Mouse (Mus musculus) MEL (cell line): ENCODE results near the gene Pitpnm3. TPM values are rescaled to one million over a fixed set of nuclear protein-coding genes. Genes with fewer than 3 reads are reported as not detected.

Experiments
- DNase-seq: peaks from one replicate; pipeline ENCODE4 v3.0.0; 2011; ENCODE audit warnings: low read depth, low spot score
- H3K27ac ChIP-seq: 2 replicates; pipeline ENCODE4 v1.5.1; 2012; ENCODE audit warnings: low read depth, mild to moderate bottlenecking, control low read depth, low read length, moderate library complexity; ENCODE audit not compliant: control insufficient read depth
- H3K27me3 ChIP-seq, 2 experiments: fragments of 150-350 bp in 1 of 2; sonication (generic) in 1 of 2; 2 replicates each; pipeline ENCODE4 v1.6.1; 2012; ENCODE audit warnings: low read length in 2 of 2, mild to moderate bottlenecking in 2 of 2, improper control_type of control experiment in 1 of 2, moderate library complexity in 1 of 2; ENCODE audit not compliant: insufficient read depth in 2 of 2, control insufficient read depth in 1 of 2
- H3K36me3 ChIP-seq, 2 experiments: 2 replicates each; pipeline ENCODE4 v1.6.1; 2012 to 2014; ENCODE audit warnings: low read length in 2 of 2, improper control_type of control experiment in 1 of 2, inconsistent platforms in 1 of 2, mild to moderate bottlenecking in 1 of 2; ENCODE audit not compliant: insufficient read depth in 2 of 2, control insufficient read depth in 1 of 2
- H3K4me1 ChIP-seq, 2 experiments: fragments of 150-350 bp in 1 of 2; sonication (generic) in 1 of 2; 2 replicates each; pipeline ENCODE4 v1.6.1; 2012; ENCODE audit warnings: low read length in 2 of 2, improper control_type of control experiment in 1 of 2, mild to moderate bottlenecking in 1 of 2; ENCODE audit not compliant: insufficient read depth in 2 of 2, control insufficient read depth in 1 of 2
- H3K4me3 ChIP-seq, 2 experiments: fragments of 150-350 bp in 1 of 2; sonication (generic) in 1 of 2; 2 replicates each; pipeline ENCODE4 v1.5.1; 2012; ENCODE audit warnings: low read depth in 2 of 2, low read length in 2 of 2, mild to moderate bottlenecking in 2 of 2, moderate library complexity in 2 of 2, control low read depth in 1 of 2, improper control_type of control experiment in 1 of 2; ENCODE audit not compliant: control insufficient read depth in 1 of 2, insufficient read depth in 1 of 2
- H3K79me2 ChIP-seq: 2 replicates; pipeline ENCODE4 v1.6.1; 2012; ENCODE audit warnings: mild to moderate bottlenecking, low read length, moderate library complexity; ENCODE audit not compliant: control insufficient read depth, poor library complexity, insufficient read depth
- H3K9ac ChIP-seq: 2 replicates; pipeline ENCODE4 v1.6.1; 2012; ENCODE audit warnings: low read depth, mild to moderate bottlenecking, control low read depth, low read length, moderate library complexity; ENCODE audit not compliant: control insufficient read depth, poor library complexity, severe bottlenecking
- H3K9me3 ChIP-seq: fragments of 150-350 bp; sonication (generic); replicated peaks from 2 replicates; pipeline ENCODE4 v1.6.1; 2012; ENCODE audit warnings: mild to moderate bottlenecking, low read length, improper control_type of control experiment, moderate library complexity; ENCODE audit not compliant: insufficient read depth
- BHLHE40 ChIP-seq: IDR thresholded peaks from 2 replicates; pipeline ENCODE4 v1.6.1; 2012; ENCODE audit warnings: low read depth, mild to moderate bottlenecking, inconsistent platforms, low read length, improper control_type of control experiment, borderline replicate concordance
- CHD2 ChIP-seq: IDR thresholded peaks from 2 replicates; pipeline ENCODE4 v1.6.1; 2011; ENCODE audit warnings: low read length, improper control_type of control experiment
- E2F4 ChIP-seq: IDR thresholded peaks from 2 replicates; pipeline ENCODE4 v1.6.1; 2011; ENCODE audit warnings: low read depth, low read length, improper control_type of control experiment, borderline replicate concordance
- EP300 ChIP-seq, 2 experiments: IDR thresholded peaks; 2 replicates each; pipeline ENCODE4 v1.6.1; 2011; ENCODE audit warnings: improper control_type of control experiment in 2 of 2, low read length in 2 of 2, low read depth in 1 of 2, mild to moderate bottlenecking in 1 of 2
- GABPA ChIP-seq: IDR thresholded peaks from 2 replicates; pipeline ENCODE4 v1.6.1; 2012; ENCODE audit warnings: low read depth, mild to moderate bottlenecking, inconsistent platforms, low read length, improper control_type of control experiment, moderate library complexity
- GATA1 ChIP-seq: IDR thresholded peaks from 2 replicates; pipeline ENCODE4 v1.6.1; 2011; ENCODE audit warnings: low read depth, low read length, improper control_type of control experiment
- MAFK ChIP-seq: IDR thresholded peaks from 2 replicates; pipeline ENCODE4 v1.6.1; 2011; ENCODE audit warnings: low read depth, mild to moderate bottlenecking, low read length, improper control_type of control experiment, borderline replicate concordance
- MAZ ChIP-seq: IDR thresholded peaks from 2 replicates; pipeline ENCODE4 v1.6.1; 2012; ENCODE audit warnings: low read depth, mild to moderate bottlenecking, inconsistent platforms, low read length, improper control_type of control experiment
- NRF1 ChIP-seq: IDR thresholded peaks from 2 replicates; pipeline ENCODE4 v1.6.1; 2014; ENCODE audit warnings: low read depth, mild to moderate bottlenecking, inconsistent platforms, low read length, improper control_type of control experiment, moderate library complexity; ENCODE audit not compliant: poor library complexity, insufficient read depth, severe bottlenecking
- POLR2A ChIP-seq, 2 experiments: IDR thresholded peaks; 2 replicates each; pipeline ENCODE4 v1.6.1; 2011 to 2012; ENCODE audit warnings: low read length in 2 of 2, mild to moderate bottlenecking in 2 of 2, control low read depth in 1 of 2, improper control_type of control experiment in 1 of 2, low read depth in 1 of 2, moderate library complexity in 1 of 2; ENCODE audit not compliant: control insufficient read depth in 1 of 2, insufficient read depth in 1 of 2, poor library complexity in 1 of 2
- POLR2AphosphoS5 ChIP-seq: IDR thresholded peaks from 2 replicates; pipeline ENCODE4 v1.6.1; 2012; ENCODE audit warnings: low read depth, borderline replicate concordance, mild to moderate bottlenecking, inconsistent platforms, low read length, moderate library complexity, mixed read lengths
- SIN3A ChIP-seq: IDR thresholded peaks from 2 replicates; pipeline ENCODE4 v1.6.1; 2012; ENCODE audit warnings: low read length, improper control_type of control experiment, inconsistent platforms
- TCF12 ChIP-seq: IDR thresholded peaks from 2 replicates; pipeline ENCODE4 v1.6.1; 2014; ENCODE audit warnings: low read depth, mild to moderate bottlenecking, inconsistent platforms, low read length, improper control_type of control experiment, moderate library complexity
- UBTF ChIP-seq: IDR thresholded peaks from 2 replicates; pipeline ENCODE4 v1.6.1; 2012; ENCODE audit warnings: low read depth, mild to moderate bottlenecking, inconsistent platforms, low read length, improper control_type of control experiment, moderate library complexity, borderline replicate concordance; ENCODE audit not compliant: insufficient read depth
- USF1 ChIP-seq: IDR thresholded peaks from 2 replicates; pipeline ENCODE4 v1.6.1; 2014; ENCODE audit warnings: low read depth, mild to moderate bottlenecking, inconsistent platforms, low read length, improper control_type of control experiment, moderate library complexity
- polyA plus RNA-seq, 2 experiments: library from polyadenylated mRNA; stranded (reverse) in 1 of 2; unstranded in 1 of 2; fragments of >175 nt in 1 of 2; fragments of >200 nt in 1 of 2; gene quantifications; 2 replicates each; pipeline versions ENCODE4 v1.2.1 to v1.2.4; 2012; ENCODE audit warnings: low replicate concordance in 2 of 2, low read depth in 1 of 2; ENCODE audit not compliant: insufficient read length in 2 of 2, insufficient read depth in 1 of 2, missing spikeins in 1 of 2
- total RNA-seq: library from RNA; depleted of rRNA; stranded (reverse); fragments of 300-350 nt; gene quantifications from 2 replicates; pipeline ENCODE4 v1.2.3, GENCODE M21; 2012

The Pitpnm3 gene
- total and polyA plus RNA-seq, 3 experiments, result 0.24 TPM; not detected in 2

- Histone ChIP-seq H3K79me2 (no peaks in the 10 kb centered on the region), H3K27ac (no peak overlapping the region), H3K9me3 (no peaks in the 10 kb centered on the region), H3K4me1 (no peaks in the 10 kb centered on the region), H3K4me3 (no peak overlapping the region), H3K27me3 (0 out of 4 replicates have a peak, but pooled peaks cover 0 to 1% of the 10 kb centered on the region in 2 experiments), H3K36me3 (no peaks in the 10 kb centered on the region), H3K9ac (no peak overlapping the region)
- no peak for DNase-seq
- TF ChIP-seq EP300 (IDR thresholded peaks at IDR 0.05; ENCODE audit: low read depth in 1 of 2, low read length in 2 of 2) (no peak), CHD2 (no peak), GABPA (no peak), USF1 (no peak), TCF12 (no peak), BHLHE40 (no peak), NRF1 (no peak), GATA1 (no peak), UBTF (no peak), POLR2AphosphoS5 (no peak), E2F4 (no peak), MAFK (no peak), POLR2A (IDR thresholded peaks at IDR 0.05; ENCODE audit: control insufficient read depth in 1 of 2, insufficient read depth in 1 of 2, low read depth in 1 of 2, low read length in 2 of 2, poor library complexity in 1 of 2) (no peak)
These were observed 64.8 kb downstream of the Pitpnm3 start for GRCm38 (mm10) chr11:72070733-72071132.

GRCm38 (mm10) chr11:72068026-72068425 lies 67.6 kb downstream of the Pitpnm3 start:
- H3K4me1 ChIP-seq, result no peaks in the 10 kb centered on the region
- no peak overlapping the region for H3K4me3 ChIP-seq
- H3K36me3 ChIP-seq, result no peaks in the 10 kb centered on the region
- no peak for DNase-seq
- no peak overlapping the region for H3K9ac ChIP-seq
- TF ChIP-seq POLR2A (IDR thresholded peaks at IDR 0.05; ENCODE audit: control insufficient read depth in 1 of 2, insufficient read depth in 1 of 2, low read depth in 1 of 2, low read length in 2 of 2, poor library complexity in 1 of 2) (no peak), SIN3A (no peak), MAFK (no peak), MAZ (no peak)
- TF ChIP-seq, all 39 proteins: peak for 0
- H3K79me2 ChIP-seq, result no peaks in the 10 kb centered on the region
- H3K9me3 ChIP-seq, result no peaks in the 10 kb centered on the region
- 0 out of 4 replicates have a peak, but pooled peaks cover 0 to 1% of the 10 kb centered on the region in 2 experiments for H3K27me3 ChIP-seq
- H3K27ac ChIP-seq, result no peak overlapping the region
